Mouse (Mus musculus): ENCODE data around the gene Kif3a.

GRCm38 (mm10) chr11:53651441-53651840, 84.3 kb downstream of the Kif3a start:
- TF ChIP-seq GATA1 (IDR thresholded peaks at IDR 0.05; ENCODE audit: low read length) (no peak), TAL1 (IDR thresholded peaks at IDR 0.05; ENCODE audit: low read length) (no peak)
